Mouse (Mus musculus) myocyte (in vitro differentiated cells): ENCODE measurements around the gene Mthfd1.

Experiments used
- CEBPB ChIP-seq: IDR thresholded peaks from 2 replicates; pipeline ENCODE4 v1.6.1; 2011; ENCODE audit warnings: mild to moderate bottlenecking, moderate library complexity; ENCODE audit not compliant: poor library complexity, insufficient read depth, severe bottlenecking
- E2F4 ChIP-seq: IDR thresholded peaks from one replicate; pipeline ENCODE4 v1.6.1; 2011; ENCODE audit warnings: mild to moderate bottlenecking, control low read depth, moderate library complexity; ENCODE audit not compliant: insufficient read depth
- MAX ChIP-seq: IDR thresholded peaks from one replicate; pipeline ENCODE4 v1.6.1; 2011; ENCODE audit warnings: low read depth, mild to moderate bottlenecking, control low read depth
- MYOD1 ChIP-seq, 3 experiments: IDR thresholded peaks; one replicate each; pipeline ENCODE4 v1.6.1; 2011; ENCODE audit warnings: control low read depth in 2 of 3, low read depth in 2 of 3, mild to moderate bottlenecking in 2 of 3, moderate library complexity in 1 of 3; ENCODE audit not compliant: insufficient read length in 2 of 3, control insufficient read depth in 1 of 3
- MYOG ChIP-seq, 3 experiments: IDR thresholded peaks; one replicate each; pipeline ENCODE4 v1.6.1; 2011; ENCODE audit warnings: control low read depth in 2 of 3, low read depth in 2 of 3, mild to moderate bottlenecking in 2 of 3; ENCODE audit not compliant: insufficient read length in 2 of 3, control insufficient read depth in 1 of 3, insufficient read depth in 1 of 3
- POLR2A ChIP-seq: IDR thresholded peaks from one replicate; pipeline ENCODE4 v1.6.1; 2011; ENCODE audit warnings: low read depth, mild to moderate bottlenecking, control low read depth, moderate library complexity; ENCODE audit not compliant: insufficient read length
- POLR2AphosphoS2 ChIP-seq: IDR thresholded peaks from one replicate; pipeline ENCODE4 v1.6.1; 2011; ENCODE audit warnings: low read depth, control low read depth; ENCODE audit not compliant: insufficient read length
- SRF ChIP-seq: IDR thresholded peaks from one replicate; pipeline ENCODE4 v1.6.1; 2011; ENCODE audit warnings: low read depth; ENCODE audit not compliant: control insufficient read depth, insufficient read length
- TCF12 ChIP-seq: IDR thresholded peaks from one replicate; pipeline ENCODE4 v1.6.1; 2011; ENCODE audit warnings: mild to moderate bottlenecking, control low read depth; ENCODE audit not compliant: poor library complexity, insufficient read depth, severe bottlenecking
- TCF3 ChIP-seq: IDR thresholded peaks from one replicate; pipeline ENCODE4 v1.6.1; 2011; ENCODE audit warnings: low read depth, control low read depth; ENCODE audit not compliant: insufficient read length
- USF1 ChIP-seq: IDR thresholded peaks from one replicate; pipeline ENCODE4 v1.6.1; 2011; ENCODE audit warnings: low read depth, mild to moderate bottlenecking, control low read depth, moderate library complexity

DNA sequence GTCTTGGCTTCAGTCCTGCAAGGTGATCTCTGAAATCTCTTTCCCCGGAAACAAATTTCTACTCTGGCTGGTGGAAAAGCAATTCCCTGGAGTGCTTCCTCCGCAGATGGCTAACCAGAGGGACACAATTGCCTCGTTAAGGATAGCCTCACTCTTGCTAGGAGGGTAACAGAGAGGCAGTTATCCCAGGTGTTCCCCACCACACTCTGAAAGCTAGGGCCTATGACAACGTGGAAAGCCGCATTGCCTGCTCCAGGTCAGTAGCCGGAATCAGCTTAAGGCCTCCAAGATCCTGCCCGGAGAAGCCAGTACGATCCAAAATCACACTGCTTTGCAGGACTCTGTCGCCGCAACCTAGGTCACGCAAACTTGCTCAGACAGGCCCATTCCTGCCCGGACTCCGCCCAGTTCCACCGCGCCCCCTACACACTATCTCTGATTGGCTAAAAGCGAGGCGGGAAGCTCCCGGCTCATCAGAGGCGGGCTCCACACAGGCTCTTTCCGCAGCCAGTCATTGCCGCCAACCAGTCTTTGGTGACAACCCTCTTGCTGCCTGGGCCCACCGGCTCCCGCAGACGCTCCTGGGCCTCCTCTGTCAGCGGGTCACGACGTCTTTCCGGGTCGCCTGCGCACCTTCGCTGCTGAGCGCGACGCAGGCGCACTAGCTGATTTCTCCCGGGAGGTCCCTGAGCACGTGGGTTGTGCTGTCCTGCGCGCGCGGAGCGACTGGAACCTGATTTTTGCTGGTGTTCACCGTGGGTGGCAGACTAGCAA is at the start of gene Mthfd1:
- TF ChIP-seq POLR2AphosphoS2 (peak; percentile 49), MAX (peak; percentile 59), POLR2A (peak; percentile 46), SRF (no peak), USF1 (peak; percentile 78), MYOD1 (IDR thresholded peaks at IDR 0.05; ENCODE audit: control insufficient read depth in 1 of 3, insufficient read length in 2 of 3, low read depth in 2 of 3) (no peak), CEBPB (no peak), TCF12 (no peak), E2F4 (peak; percentile 72), TCF3 (no peak), MYOG (IDR thresholded peaks at IDR 0.05; ENCODE audit: control insufficient read depth in 1 of 3, insufficient read depth in 1 of 3, insufficient read length in 2 of 3, low read depth in 2 of 3) (no peak)
